In genomic region chr9:38672887-38673286, GRCm38 (mm10) we compare ENCODE assay signal across 31 mouse cellular contexts. TPM values are rescaled to one million over a fixed set of nuclear protein-coding genes. Genes with fewer than 3 reads are reported as not detected.
DNase-seq lines count a peak whose midpoint lies in the region; ATAC-seq and TF ChIP-seq lines count a peak whose summit lies in the region.
"Had no signal": no experiment of that assay in that cellular context is flagged by ENCODE, and none has a peak within 500 bp of the region (broad histone marks: within the 10 kb centered on the region; RNA-seq: fewer than 3 reads in every experiment).

No protein-coding gene starts in this region.

- intact Hi-C loops in heart, postnatal 36 days (cut with DNase I), result no loop called here

- no peaks in the 10 kb centered on the region for H3K27me3 ChIP-seq in CH12.LX (replicated peaks)
- no peaks in the 10 kb centered on the region for H3K27me3 ChIP-seq in MEL (ENCODE audit: control insufficient read depth in 1 of 2, insufficient read depth in 2 of 2, low read length in 2 of 2)
- H3K27me3 ChIP-seq: embryonic facial prominence, embryonic 13.5 days; embryonic facial prominence, embryonic 15.5 days; forebrain, embryonic 12.5 days had no signal

- in situ Hi-C loops in CH12.LX (cut with MboI; ENCODE audit: low pct_ligation_motif_present, low pct_unique_long_range_greater_than_20kb, low sequenced_read_pairs), result no loop called here

- TF ChIP-seq POLR2A in CH12.LX (IDR thresholded peaks at IDR 0.05; ENCODE audit: low read depth, low read length) (no peak), MEL (IDR thresholded peaks at IDR 0.05; ENCODE audit: control insufficient read depth in 1 of 2, insufficient read depth in 1 of 2, low read depth in 1 of 2, low read length in 2 of 2, poor library complexity in 1 of 2) (no peak)

- H3K9ac ChIP-seq in CH12.LX (ENCODE audit: insufficient read depth, low read depth) (no peak overlapping the region), MEL (ENCODE audit: control insufficient read depth, low read depth, low read length, poor library complexity, severe bottlenecking) (no peak overlapping the region)
- H3K9ac ChIP-seq: embryonic facial prominence, embryonic 13.5 days; embryonic facial prominence, embryonic 15.5 days; forebrain, embryonic 12.5 days had no signal

- dilution Hi-C loops in CH12.LX (cut with MboI; ENCODE audit: extremely low pct_ligation_motif_present, extremely low pct_unique_long_range_greater_than_20kb, low sequenced_read_pairs), result no loop called here

- TF ChIP-seq RAD21 in CH12.LX (IDR thresholded peaks at IDR 0.05; ENCODE audit: low read depth, low read length) (no peak), MEL (IDR thresholded peaks at IDR 0.05; ENCODE audit: low read depth, low read length) (no peak)

- ATAC-seq in common myeloid progenitor, adult 5-6 weeks (replicated peaks; ENCODE audit: low read depth, poor library complexity, severe bottlenecking), result 0 out of 2 replicates have a peak, but pooled peaks have one; percentile 47
- ATAC-seq: activated CD4-positive, CD25-positive, alpha-beta regulatory T cell, adult 4 months; CD4-positive, CD25-positive, alpha-beta regulatory T cell, adult 4 months; forebrain, embryonic 14.5 days; forebrain, embryonic 16.5 days; Patski had no signal

- no peak overlapping the region for H3K4me3 ChIP-seq in CH12.LX (replicated peaks in 1 of 3; ENCODE audit: low read depth in 2 of 3, low read length in 2 of 3, poor library complexity in 1 of 3)
- no peak overlapping the region for H3K4me3 ChIP-seq in MEL (ENCODE audit: control insufficient read depth in 1 of 2, insufficient read depth in 1 of 2, low read depth in 2 of 2, low read length in 2 of 2)
- H3K4me3 ChIP-seq: embryonic facial prominence, embryonic 13.5 days; embryonic facial prominence, embryonic 15.5 days; erythroblast, embryonic 14.5 days; forebrain, embryonic 10.5 days; forebrain, embryonic 12.5 days had no signal

- H3K79me2 ChIP-seq in CH12.LX (replicated peaks; ENCODE audit: control insufficient read depth, extremely low read depth, insufficient read depth, poor library complexity, severe bottlenecking) (no peaks in the 10 kb centered on the region), MEL (ENCODE audit: control insufficient read depth, insufficient read depth, low read length, poor library complexity) (no peaks in the 10 kb centered on the region)

- DNase-seq in CH12.LX (ENCODE audit: extremely low read depth) (peak; percentile 1), MEL (ENCODE audit: low read depth, low spot score) (peak; percentile 67)
- no peak for DNase-seq in heart, postnatal 36 days
- DNase-seq in right cerebral cortex, postnatal 4 days, result no peak
- no peak for DNase-seq in layer of hippocampus, postnatal 10 days (ENCODE audit: low spot score in 2 of 2)
- DNase-seq in ovary, adult 18-20 months (ENCODE audit: low spot score), result no peak
- DNase-seq: adrenal gland, adult 8-10 months; adrenal gland, postnatal 14 days; adrenal gland, postnatal 36 days; B cell, adult 2 months; cerebellum, adult 11-12 months; cerebellum, adult 2 months; cerebellum, adult 9-10 months; cerebellum, postnatal 10 days; cerebellum, postnatal 25 days; embryo, embryonic 11 days had no signal

- TF ChIP-seq EP300 in CH12.LX (IDR thresholded peaks at IDR 0.05; ENCODE audit: low read length) (no peak), MEL (IDR thresholded peaks at IDR 0.05; ENCODE audit: low read depth in 1 of 2, low read length in 2 of 2) (peak; percentile 51 to 70)

- H3K36me3 ChIP-seq in CH12.LX (replicated peaks in 1 of 2; ENCODE audit: control insufficient read depth in 1 of 2, insufficient read depth in 1 of 2, low read length in 1 of 2) (no peaks in the 10 kb centered on the region), MEL (ENCODE audit: control insufficient read depth in 1 of 2, insufficient read depth in 2 of 2, low read length in 2 of 2) (peaks cover 0 to 3% of the 10 kb centered on the region in 2 experiments; a peak in 1 of 4 replicates)
- H3K36me3 ChIP-seq: embryonic facial prominence, embryonic 13.5 days; embryonic facial prominence, embryonic 15.5 days; forebrain, embryonic 10.5 days; forebrain, embryonic 12.5 days had no signal

- TF ChIP-seq CTCF in CH12.LX (conservative IDR thresholded peaks at IDR 0.05 in 1 of 2, IDR thresholded peaks at IDR 0.05 in 1 of 2; ENCODE audit: low read depth in 2 of 2, low read length in 2 of 2) (no peak), MEL (IDR thresholded peaks at IDR 0.05 in 2 of 3, conservative IDR thresholded peaks at IDR 0.05 in 1 of 3; ENCODE audit: control insufficient read depth in 1 of 3, insufficient read depth in 1 of 3, low read depth in 2 of 3, low read length in 3 of 3, poor library complexity in 1 of 3, severe bottlenecking in 1 of 3) (no peak)

- H3K9me3 ChIP-seq in CH12.LX (replicated peaks; ENCODE audit: low read length) (no peaks in the 10 kb centered on the region), MEL (replicated peaks; ENCODE audit: insufficient read depth, low read length) (no peaks in the 10 kb centered on the region)
- H3K9me3 ChIP-seq: embryonic facial prominence, embryonic 13.5 days; embryonic facial prominence, embryonic 15.5 days; forebrain, embryonic 10.5 days; forebrain, embryonic 12.5 days had no signal

- no peak overlapping the region for H3K4me2 ChIP-seq in CH12.LX (ENCODE audit: insufficient read depth, low read depth, poor library complexity, severe bottlenecking)
- H3K4me2 ChIP-seq: embryonic facial prominence, embryonic 13.5 days; embryonic facial prominence, embryonic 15.5 days; forebrain, embryonic 12.5 days had no signal

- H3K27ac ChIP-seq in CH12.LX (ENCODE audit: insufficient read depth, low read depth) (no peak overlapping the region), MEL (ENCODE audit: control insufficient read depth, low read depth, low read length) (no peak overlapping the region)
- H3K27ac ChIP-seq: embryonic facial prominence, embryonic 13.5 days; embryonic facial prominence, embryonic 15.5 days; forebrain, embryonic 10.5 days; forebrain, embryonic 12.5 days had no signal

- H3K4me1 ChIP-seq in CH12.LX (ENCODE audit: control insufficient read depth in 1 of 2, insufficient read depth in 2 of 2) (peaks cover 0 to 6% of the 10 kb centered on the region in 2 experiments; a peak in 2 of 4 replicates), MEL (ENCODE audit: control insufficient read depth in 1 of 2, insufficient read depth in 2 of 2, low read length in 2 of 2) (peaks cover 0 to 7% of the 10 kb centered on the region in 2 experiments; a peak in 2 of 4 replicates)
- H3K4me1 ChIP-seq: embryonic facial prominence, embryonic 13.5 days; embryonic facial prominence, embryonic 15.5 days; forebrain, embryonic 10.5 days; forebrain, embryonic 12.5 days had no signal

TF ChIP-seq in CH12.LX, 34 proteins besides CTCF, POLR2A, EP300 and RAD21 (continues in another document):
- TF ChIP-seq HCFC1 (IDR thresholded peaks at IDR 0.05; ENCODE audit: low read depth, low read length) (no peak), ELF1 (IDR thresholded peaks at IDR 0.05; ENCODE audit: low read depth, low read length) (no peak)

TF ChIP-seq in MEL, 35 proteins besides CTCF, POLR2A, EP300 and RAD21 (continues in another document):
- 0 out of 2 replicates have a peak, but pooled peaks have one; percentile 31 for TF ChIP-seq TCF12 (IDR thresholded peaks at IDR 0.05; ENCODE audit: low read depth, low read length)

RNA-seq across cellular contexts. Expression of gene Olfr918, which starts 1.5 kb away (rescaled TPM):
- total RNA-seq in CH12.LX (2012; rRNA removed), result not detected in 2 replicates
- total RNA-seq in CH12.LX (2014; rRNA removed), result not detected in 2 replicates
- not detected in 2 replicates for polyA plus RNA-seq in CH12.LX (2012; ENCODE audit: insufficient read length, low read depth)
- total RNA-seq in MEL (2012; rRNA removed), result not detected in 2 replicates
- under 1 TPM in 1 of 2 experiments, not detected in 1; 0.03 TPM for polyA plus RNA-seq in MEL (2012; ENCODE audit: insufficient read depth in 1 of 2, insufficient read length in 2 of 2, low read depth in 1 of 2, low replicate concordance in 2 of 2, missing spikeins in 1 of 2)
- total RNA-seq in common myeloid progenitor, adult 5-6 weeks (2017), result not detected in 2 replicates
- total RNA-seq in heart, postnatal 36 days (2021), result not detected
- not detected for total RNA-seq in layer of hippocampus, postnatal 10 days (2021)
- total RNA-seq: adrenal gland, adult 18-20 months; adrenal gland, adult 8-10 months; adrenal gland, postnatal 14 days; adrenal gland, postnatal 36 days; ES-E14 had no signal
- polyA plus RNA-seq: cerebellum, adult 2 months; embryonic facial prominence, embryonic 11.5 days; embryonic facial prominence, embryonic 13.5 days; erythroblast, embryonic 14.5 days; forebrain, embryonic 10.5 days; forebrain, embryonic 12.5 days; forebrain, embryonic 14.5 days; forebrain, embryonic 16.5 days; frontal cortex, adult 2 months; Patski had no signal

RNA-seq across cellular contexts. Expression of gene Olfr917, which starts 7.2 kb away (rescaled TPM):
- total RNA-seq in CH12.LX (2012; rRNA removed), result not detected in 2 replicates
- total RNA-seq in CH12.LX (2014; rRNA removed), result not detected in 2 replicates
- not detected in 2 replicates for polyA plus RNA-seq in CH12.LX (2012; ENCODE audit: insufficient read length, low read depth)
- not detected in 2 replicates for total RNA-seq in MEL (2012; rRNA removed)
- polyA plus RNA-seq in MEL (2012; ENCODE audit: insufficient read depth in 1 of 2, insufficient read length in 2 of 2, low read depth in 1 of 2, low replicate concordance in 2 of 2, missing spikeins in 1 of 2), result not detected
- not detected in 2 replicates for total RNA-seq in common myeloid progenitor, adult 5-6 weeks (2017)
- not detected for total RNA-seq in heart, postnatal 36 days (2021)
- not detected for total RNA-seq in layer of hippocampus, postnatal 10 days (2021)
- total RNA-seq: adrenal gland, adult 18-20 months; adrenal gland, adult 8-10 months; adrenal gland, postnatal 14 days; adrenal gland, postnatal 36 days; ES-E14 had no signal
- polyA plus RNA-seq: activated CD4-positive, CD25-positive, alpha-beta regulatory T cell, adult 4 months; CD4-positive, CD25-positive, alpha-beta regulatory T cell, adult 4 months; cerebellum, adult 2 months; embryonic facial prominence, embryonic 11.5 days; embryonic facial prominence, embryonic 13.5 days; embryonic facial prominence, embryonic 15.5 days; erythroblast, embryonic 14.5 days; forebrain, embryonic 10.5 days; forebrain, embryonic 12.5 days; forebrain, embryonic 14.5 days; forebrain, embryonic 16.5 days; frontal cortex, adult 2 months; Patski had no signal

RNA-seq across cellular contexts. Expression of gene Olfr916, which starts 13.2 kb away (rescaled TPM):
- total RNA-seq in CH12.LX (2012; rRNA removed) (not detected in 2 replicates), CH12.LX (2014; rRNA removed) (not detected in 2 replicates), MEL (2012; rRNA removed) (not detected in 2 replicates)
- polyA plus RNA-seq in CH12.LX (2012; ENCODE audit: insufficient read length, low read depth) (not detected in 2 replicates), MEL (2012; ENCODE audit: insufficient read depth in 1 of 2, insufficient read length in 2 of 2, low read depth in 1 of 2, low replicate concordance in 2 of 2, missing spikeins in 1 of 2) (not detected)
- not detected in 2 replicates for total RNA-seq in common myeloid progenitor, adult 5-6 weeks (2017)
- total RNA-seq in heart, postnatal 36 days (2021), result not detected
- total RNA-seq in layer of hippocampus, postnatal 10 days (2021), result not detected
- total RNA-seq: adrenal gland, adult 18-20 months; adrenal gland, adult 8-10 months; adrenal gland, postnatal 14 days; adrenal gland, postnatal 36 days; ES-E14 had no signal
- polyA plus RNA-seq: activated CD4-positive, CD25-positive, alpha-beta regulatory T cell, adult 4 months; cerebellum, adult 2 months; embryonic facial prominence, embryonic 11.5 days; embryonic facial prominence, embryonic 13.5 days; embryonic facial prominence, embryonic 15.5 days; erythroblast, embryonic 14.5 days; forebrain, embryonic 10.5 days; forebrain, embryonic 12.5 days; forebrain, embryonic 14.5 days; forebrain, embryonic 16.5 days; frontal cortex, adult 2 months; Patski had no signal

RNA-seq across cellular contexts. Expression of gene Olfr919, which starts 30.6 kb away (rescaled TPM):
- total RNA-seq in CH12.LX (2012; rRNA removed) (not detected in 2 replicates), CH12.LX (2014; rRNA removed) (not detected in 2 replicates), MEL (2012; rRNA removed) (not detected in 2 replicates)
- polyA plus RNA-seq in CH12.LX (2012; ENCODE audit: insufficient read length, low read depth) (not detected in 2 replicates), MEL (2012; ENCODE audit: insufficient read depth in 1 of 2, insufficient read length in 2 of 2, low read depth in 1 of 2, low replicate concordance in 2 of 2, missing spikeins in 1 of 2) (not detected)
- total RNA-seq in common myeloid progenitor, adult 5-6 weeks (2017), result not detected in 2 replicates
- total RNA-seq in heart, postnatal 36 days (2021), result not detected
- not detected for total RNA-seq in layer of hippocampus, postnatal 10 days (2021)
- total RNA-seq: adrenal gland, adult 18-20 months; adrenal gland, adult 8-10 months; adrenal gland, postnatal 14 days; adrenal gland, postnatal 36 days; ES-E14 had no signal
- polyA plus RNA-seq: activated CD4-positive, CD25-positive, alpha-beta regulatory T cell, adult 4 months; CD4-positive, CD25-positive, alpha-beta regulatory T cell, adult 4 months; cerebellum, adult 2 months; embryonic facial prominence, embryonic 11.5 days; embryonic facial prominence, embryonic 13.5 days; embryonic facial prominence, embryonic 15.5 days; erythroblast, embryonic 14.5 days; forebrain, embryonic 10.5 days; forebrain, embryonic 12.5 days; forebrain, embryonic 14.5 days; forebrain, embryonic 16.5 days; frontal cortex, adult 2 months; Patski had no signal

RNA-seq across cellular contexts. Expression of gene Vwa5a, which starts 45.2 kb away (rescaled TPM):
- total RNA-seq in CH12.LX (2012; rRNA removed) (6.3 and 6.7 TPM in 2 replicates), CH12.LX (2014; rRNA removed) (18.4 and 20.0 TPM in 2 replicates), MEL (2012; rRNA removed) (4.1 and 5.2 TPM in 2 replicates)
- polyA plus RNA-seq in CH12.LX (2012; ENCODE audit: insufficient read length, low read depth) (14.2 and 15.3 TPM in 2 replicates), MEL (2012; ENCODE audit: insufficient read depth in 1 of 2, insufficient read length in 2 of 2, low read depth in 1 of 2, low replicate concordance in 2 of 2, missing spikeins in 1 of 2) (1 to 10 TPM in 1 of 2 experiments, not detected in 1; 4.6 TPM)
- total RNA-seq in common myeloid progenitor, adult 5-6 weeks (2017), result 34.5 and 37.0 TPM in 2 replicates
- 10 to 100 TPM; 28.7 to 36.1 TPM for total RNA-seq in heart, postnatal 36 days (2021)
- 10 to 100 TPM in 1 of 2 experiments, 1 to 10 TPM in 1; 9.3 to 12.0 TPM for total RNA-seq in layer of hippocampus, postnatal 10 days (2021)

Comparison
In these comparisons a context has a peak if more than half of its experiments do, and no peak if none do; other contexts are left out.
1. DNase-seq: peak in CH12.LX (single experiment) and MEL (single experiment); none in heart, postnatal 36 days (0 of 2), right cerebral cortex, postnatal 4 days (single experiment), layer of hippocampus, postnatal 10 days (0 of 2) and ovary, adult 18-20 months (single experiment).
2. Of the 35 proteins assayed by ChIP-seq in both MEL and CH12.LX: peak only in MEL: EP300, GABPA, MAFK and TCF12; only in CH12.LX: none; in both: none; in neither: 31.